Mouse (Mus musculus) embryo, embryonic 11.5 days (tissue): ENCODE data around the gene Prr29.

ENCODE experiments used
- DNase-seq: peaks from one replicate; pipeline ENCODE4 v3.0.0-alpha.2; 2012; ENCODE audit warnings: low read depth, low spot score

The Prr29 gene

DNA sequence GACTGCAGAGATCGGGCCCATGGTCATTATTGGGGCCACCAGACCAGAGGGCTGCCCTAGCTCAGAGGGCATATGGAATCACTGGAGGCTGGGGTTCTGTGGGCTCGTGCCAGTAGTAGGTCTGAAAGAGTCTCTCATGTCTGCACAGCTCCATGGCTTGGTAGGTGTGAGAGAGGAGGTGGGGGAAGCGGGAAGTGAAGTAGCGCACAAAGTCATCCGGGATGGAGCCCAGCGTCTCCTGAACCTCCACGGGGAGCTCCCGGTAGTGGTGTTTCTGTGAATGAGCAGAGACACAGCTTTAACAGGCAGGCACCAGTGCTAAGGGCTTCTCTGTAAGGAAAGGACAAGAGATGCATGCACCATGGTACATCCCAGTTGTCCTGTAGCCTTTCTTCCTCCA, 33.2 kb downstream of the Prr29 start:
- DNase-seq, result no peak

DNA sequence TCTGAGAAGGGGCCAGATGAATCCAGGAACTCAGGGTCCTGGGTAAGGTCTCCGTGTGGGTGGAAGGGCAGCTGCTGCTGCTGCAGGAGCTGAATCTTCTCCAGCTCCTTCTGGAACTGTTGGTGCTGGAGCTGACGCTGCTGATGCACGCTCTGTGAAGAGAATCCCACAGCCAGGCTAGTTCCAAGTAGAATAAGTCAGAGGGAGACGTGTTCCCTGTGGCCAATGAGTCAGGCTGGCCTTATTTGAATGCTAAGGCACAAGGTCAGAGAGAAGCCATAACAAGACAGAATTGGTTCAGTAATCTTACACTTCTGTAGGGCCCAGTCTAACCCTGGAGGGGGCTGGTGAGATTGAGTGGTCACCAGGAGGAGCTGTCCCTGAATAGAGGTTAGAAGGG, 44.7 kb downstream of the Prr29 start:
- DNase-seq, result no peak

DNA sequence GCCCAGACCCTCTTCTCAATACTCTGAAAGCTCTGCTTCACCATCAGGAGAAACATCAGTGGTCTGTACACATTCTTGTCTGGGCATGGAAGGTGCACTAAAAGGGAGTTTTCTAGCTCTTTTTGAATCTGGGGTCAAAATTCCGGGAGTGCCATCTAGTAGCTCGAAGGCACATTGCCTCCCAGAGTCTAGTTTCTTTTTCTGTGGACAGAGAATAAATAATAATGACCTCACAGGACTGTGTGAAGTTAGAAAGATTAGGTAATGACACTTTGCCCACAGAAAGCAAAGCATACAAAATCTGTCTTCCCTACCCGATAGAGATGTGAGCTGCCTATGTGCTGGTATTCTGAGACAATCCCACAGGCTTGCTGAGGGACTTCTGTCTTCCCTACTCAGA, 45.2 kb downstream of the Prr29 start:
- DNase-seq, result no peak

DNA sequence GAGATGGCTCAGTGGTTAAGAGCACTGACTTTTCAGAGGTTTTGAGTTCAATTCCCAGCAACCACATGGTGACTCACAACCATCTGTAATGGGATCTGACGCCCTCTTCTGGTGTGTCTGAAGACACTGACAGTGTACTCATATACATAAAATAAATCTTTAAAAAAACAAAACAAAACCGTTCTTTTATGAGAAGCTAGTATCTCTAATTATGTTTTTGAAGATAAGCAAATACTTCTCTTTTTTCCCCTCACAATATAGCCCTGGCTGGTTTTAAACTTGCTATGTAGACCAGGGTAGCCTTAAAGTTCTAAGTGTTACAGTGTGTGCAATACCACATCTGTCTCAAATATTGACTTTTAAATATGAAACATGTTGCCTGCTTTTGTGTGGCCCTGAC, 45.9 kb downstream of the Prr29 start:
- no peak for DNase-seq

DNA sequence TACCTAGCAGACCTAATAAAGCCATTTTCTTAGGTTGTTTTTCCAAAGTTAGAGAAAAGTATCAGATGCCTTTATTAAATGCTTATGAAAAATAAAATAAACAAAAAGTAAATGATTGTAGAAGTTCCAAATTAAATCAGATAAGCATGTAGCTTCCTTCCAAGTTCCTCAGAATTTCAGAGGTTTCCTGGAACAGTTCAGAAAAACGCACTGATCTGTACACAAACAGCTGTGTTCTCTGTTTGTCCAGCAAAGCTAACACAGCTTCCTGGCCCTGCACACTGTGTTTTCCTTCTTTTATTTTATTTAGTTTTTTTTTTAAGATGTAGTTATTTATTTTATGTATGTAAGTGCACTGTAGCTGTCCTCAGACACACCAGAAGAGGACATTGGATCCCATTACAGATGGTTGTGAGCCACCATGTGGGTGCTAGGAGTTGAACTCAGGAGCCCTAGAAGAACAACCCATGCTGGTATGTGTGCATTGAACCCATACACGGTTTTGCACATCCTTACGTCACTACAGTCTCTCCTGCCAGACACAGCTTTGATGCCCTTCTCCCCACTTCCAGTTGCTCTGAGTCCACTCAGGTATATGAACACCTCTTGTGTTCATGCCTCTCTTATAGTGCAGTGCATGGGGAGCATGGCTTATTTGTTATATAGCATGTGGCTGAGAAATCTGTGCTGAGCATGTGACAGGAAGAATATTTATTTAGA, 47.5 kb downstream of the Prr29 start:
- DNase-seq, result no peak

DNA sequence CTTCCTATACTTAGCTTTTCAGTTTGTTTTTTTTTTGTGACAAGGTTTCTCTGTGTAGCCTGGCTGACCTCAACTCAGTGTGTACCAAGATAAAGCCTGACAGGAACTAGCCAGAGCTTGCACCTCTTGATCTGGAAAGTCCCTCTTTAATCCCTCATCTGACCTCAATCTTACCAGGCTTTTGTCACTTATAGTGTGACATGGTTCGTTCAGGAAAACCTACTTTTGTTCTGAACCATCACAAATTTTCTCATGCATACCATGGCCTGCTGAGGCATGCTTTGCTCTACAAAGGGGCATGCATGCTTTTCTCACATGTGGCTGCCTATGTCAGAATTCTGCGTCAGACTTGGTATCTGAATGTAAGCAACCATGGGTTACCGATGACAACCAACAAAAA, 51.1 kb downstream of the Prr29 start:
- no peak for DNase-seq

DNA sequence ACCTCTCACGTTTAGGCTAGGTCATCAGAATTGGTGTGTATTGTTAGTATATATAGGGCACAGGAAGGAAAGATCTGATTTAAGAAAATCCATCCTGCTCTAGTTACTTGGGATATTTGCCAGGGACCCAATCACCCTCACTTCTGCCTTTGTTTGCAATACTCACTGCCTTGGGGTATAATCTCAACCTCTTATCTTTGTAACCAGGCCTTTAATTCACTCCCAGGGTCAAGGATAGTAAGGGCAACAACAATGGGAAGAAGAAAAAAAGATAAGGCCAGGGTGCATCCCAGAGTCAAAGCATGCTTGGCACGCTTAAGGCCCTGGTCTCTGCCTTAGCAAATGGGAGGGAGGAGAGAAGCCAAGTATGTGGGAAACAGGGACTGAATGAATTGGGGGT, 52.6 kb downstream of the Prr29 start:
- no peak for DNase-seq

DNA sequence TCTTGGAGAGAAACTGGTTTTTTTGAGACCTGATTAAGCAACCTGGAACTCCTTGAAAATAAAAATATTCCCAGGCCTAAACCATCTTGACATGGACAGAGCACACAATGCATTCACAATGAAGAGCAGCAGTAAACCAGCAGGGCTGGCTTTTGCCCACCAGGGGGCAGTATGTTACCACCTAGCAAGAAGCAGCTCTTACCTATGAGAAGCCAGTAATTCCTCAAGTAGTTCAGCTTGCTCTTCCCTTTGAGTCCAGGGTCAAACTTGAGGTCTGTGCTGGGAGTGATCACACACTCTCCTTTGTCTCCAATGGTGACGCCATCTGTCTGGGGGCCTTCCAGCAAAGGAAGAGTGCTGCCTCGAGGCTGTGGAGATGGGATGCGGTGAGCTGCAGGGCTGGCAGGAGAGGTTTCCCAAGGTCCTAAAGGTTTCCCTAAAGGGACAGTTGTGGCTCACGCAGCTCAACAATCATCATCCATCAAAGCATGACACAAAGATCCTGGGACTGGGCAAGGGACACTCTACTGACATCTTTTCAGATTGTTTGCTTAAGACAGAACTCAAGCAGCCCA, 53.4 kb downstream of the Prr29 start:
- peak; percentile 82 for DNase-seq

DNA sequence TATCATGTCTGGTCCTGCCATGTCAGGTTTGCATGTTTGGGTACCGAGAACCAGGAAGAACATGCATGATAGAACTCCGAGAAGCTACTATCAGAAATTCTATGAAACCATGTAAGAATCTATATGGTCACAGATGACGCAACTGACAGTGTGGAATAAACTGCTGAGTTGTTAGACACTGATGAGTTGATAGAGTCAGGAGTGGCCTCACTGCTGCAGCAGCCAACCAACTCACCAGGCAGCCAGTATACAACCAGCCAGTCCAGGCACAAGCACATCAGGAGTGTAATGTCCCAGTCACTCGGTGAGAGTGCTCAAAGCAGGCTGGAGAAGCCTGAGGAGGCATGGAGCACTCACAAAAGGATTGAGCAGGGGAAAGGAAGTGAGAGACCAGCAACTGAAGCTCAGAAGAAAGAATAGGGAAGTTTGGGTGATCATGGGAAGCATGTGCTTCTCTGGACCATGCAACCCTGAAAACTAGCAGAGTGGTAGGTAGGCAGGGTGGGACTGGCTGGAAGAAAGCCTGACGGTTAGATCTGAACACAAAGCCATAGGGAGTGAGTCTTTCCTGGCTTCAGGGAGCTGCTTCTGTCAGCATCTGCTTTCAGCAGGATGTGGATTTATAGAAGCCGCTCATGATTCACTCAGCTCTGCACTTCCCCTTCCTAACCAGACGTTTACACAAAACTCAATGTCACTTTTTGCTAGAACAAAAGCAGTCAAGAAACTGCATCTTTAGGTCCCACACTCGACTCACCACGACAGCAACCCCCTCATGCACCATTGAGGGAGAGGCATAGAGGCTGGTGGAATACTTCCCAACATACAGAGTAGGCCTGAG, 54.2 kb downstream of the Prr29 start:
- no peak for DNase-seq

DNA sequence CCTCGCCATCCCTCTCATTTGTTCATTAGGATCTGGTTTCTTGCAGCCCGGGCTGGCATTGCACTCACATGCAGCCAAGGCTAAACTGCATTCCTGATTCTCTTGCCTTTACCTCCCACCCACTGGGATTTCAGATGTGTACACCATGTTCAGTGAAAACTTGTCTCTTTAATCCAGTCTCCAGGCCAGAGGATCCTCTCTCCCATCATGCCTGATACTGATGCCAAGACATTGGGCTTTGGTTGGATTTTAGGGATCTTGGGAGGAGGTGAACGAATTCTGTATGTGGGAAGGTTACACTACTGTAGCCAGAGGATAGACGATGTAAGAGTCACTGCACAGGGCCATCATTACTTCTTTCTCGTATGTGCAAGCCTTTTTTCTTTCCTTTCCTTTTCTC, 59.9 kb downstream of the Prr29 start:
- DNase-seq, result no peak

DNA sequence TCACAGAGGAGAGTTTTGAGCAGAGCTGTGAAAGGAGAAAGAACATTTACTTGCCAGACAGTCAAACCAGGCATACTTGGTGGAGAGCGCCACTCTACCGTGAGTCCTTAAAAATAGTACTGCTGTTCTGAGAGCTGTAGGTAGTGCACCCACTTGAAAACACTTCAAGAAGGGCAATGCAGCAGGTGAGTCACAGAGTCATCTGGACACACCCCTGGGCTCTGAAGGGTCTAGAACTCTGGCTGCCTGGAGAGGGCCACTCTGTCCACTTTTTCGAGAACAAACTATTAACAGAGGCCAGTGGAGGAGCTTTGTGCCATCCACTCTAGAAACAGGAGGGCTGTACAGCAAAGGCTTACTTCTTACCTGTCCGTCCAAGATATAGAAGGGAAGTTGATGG, 61.2 kb downstream of the Prr29 start:
- DNase-seq, result no peak
